Mouse (Mus musculus): ENCODE results near the gene Wwox.

GRCm38 (mm10) chr8:114870410-114870809, 431.0 kb downstream of the Wwox start:
- no peak for TF ChIP-seq CTCF (IDR thresholded peaks at IDR 0.05)
- no peak for TF ChIP-seq EP300 (IDR thresholded peaks at IDR 0.05)

Data from lung, postnatal 0 days (tissue).